ENCODE assay signal across 19 mouse cellular contexts in the genomic region with DNA sequence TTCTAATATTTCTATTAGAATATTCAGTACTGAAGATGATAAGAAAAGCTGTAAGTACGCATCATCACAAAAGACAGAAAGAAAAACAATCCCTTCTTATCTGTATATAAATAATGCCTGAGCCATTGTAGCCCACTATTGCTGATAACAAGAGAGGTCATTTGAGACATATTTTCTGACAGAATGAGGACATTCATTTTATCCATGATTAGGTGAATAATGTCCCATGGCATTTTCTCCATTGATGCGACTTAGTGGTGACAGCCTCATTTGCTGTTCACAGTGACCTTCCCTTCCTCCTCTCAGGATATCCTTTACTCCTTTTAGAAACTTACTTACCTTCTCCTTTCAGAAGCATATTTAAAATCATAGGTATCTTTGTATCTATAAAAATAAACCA.
DNase-seq lines count a peak whose midpoint lies in the region; ATAC-seq lines count a peak whose summit lies in the region.
"Had no signal": no experiment of that assay in that cellular context is flagged by ENCODE, and none has a peak within 500 bp of the region (broad histone marks: within the 10 kb centered on the region; RNA-seq: fewer than 3 reads in every experiment).

No protein-coding gene starts in this region.

- H3K27ac ChIP-seq in hindbrain, embryonic 11.5 days (ENCODE audit: low read depth, low read length) = no peak overlapping the region

- H3K4me1 ChIP-seq in hindbrain, embryonic 11.5 days (replicated peaks; ENCODE audit: control insufficient read depth, insufficient read depth, low read length) = no peaks in the 10 kb centered on the region

- peak; percentile 65 for DNase-seq in retina, embryonic 14.5 days (ENCODE audit: low spot score)
- DNase-seq in retina, postnatal 1 day = peak; percentile 52
- no peak for DNase-seq in cerebellum, postnatal 4 days (ENCODE audit: low spot score in 2 of 2)
- DNase-seq in hindbrain, embryonic 11.5 days (ENCODE audit: low spot score) = no peak
- DNase-seq: adrenal gland, adult 2 months; adrenal gland, adult 8-10 months; adrenal gland, postnatal 10 days; adrenal gland, postnatal 14 days; adrenal gland, postnatal 25 days; adrenal gland, postnatal 36 days; B cell, adult 2 months; cerebellum, adult 11 months; cerebellum, adult 11-12 months; cerebellum, adult 18-20 months had no signal

- H3K27me3 ChIP-seq in hindbrain, embryonic 11.5 days (ENCODE audit: control insufficient read depth, insufficient read depth, low read length) = no peaks in the 10 kb centered on the region
- H3K27me3 ChIP-seq: CH12.LX, Patski had no signal

- no peaks in the 10 kb centered on the region for H3K9me3 ChIP-seq in hindbrain, embryonic 11.5 days (ENCODE audit: control insufficient read depth, low read length)
- H3K9me3 ChIP-seq: G1E had no signal

- H3K4me3 ChIP-seq in hindbrain, embryonic 11.5 days (ENCODE audit: low read depth, low read length) = no peak overlapping the region

- WGBS in hindbrain, embryonic 11.5 days = 74% methylated on average over 2 of the region's 2 CpGs

- no peak overlapping the region for H3K9ac ChIP-seq in hindbrain, embryonic 11.5 days (ENCODE audit: low read depth, low read length)

- no peak for ATAC-seq in hindbrain, embryonic 11.5 days (ENCODE audit: low FRiP score)
- ATAC-seq: activated CD4-positive, CD25-positive, alpha-beta regulatory T cell, adult 4 months; CD4-positive, CD25-positive, alpha-beta regulatory T cell, adult 4 months; Patski had no signal

- H3K4me2 ChIP-seq in hindbrain, embryonic 11.5 days (replicated peaks; ENCODE audit: low read depth, low read length) = no peak overlapping the region

- H3K36me3 ChIP-seq in hindbrain, embryonic 11.5 days (ENCODE audit: control insufficient read depth, insufficient read depth, low read length) = no peaks in the 10 kb centered on the region
- H3K36me3 ChIP-seq: G1E had no signal

Comparison
In these comparisons a context has a peak if more than half of its experiments do, and no peak if none do; other contexts are left out.
1. DNase-seq: peak in retina, embryonic 14.5 days (single experiment) and retina, postnatal 1 day (single experiment); none in cerebellum, postnatal 4 days (0 of 2) and hindbrain, embryonic 11.5 days (single experiment).